In the genomic region with DNA sequence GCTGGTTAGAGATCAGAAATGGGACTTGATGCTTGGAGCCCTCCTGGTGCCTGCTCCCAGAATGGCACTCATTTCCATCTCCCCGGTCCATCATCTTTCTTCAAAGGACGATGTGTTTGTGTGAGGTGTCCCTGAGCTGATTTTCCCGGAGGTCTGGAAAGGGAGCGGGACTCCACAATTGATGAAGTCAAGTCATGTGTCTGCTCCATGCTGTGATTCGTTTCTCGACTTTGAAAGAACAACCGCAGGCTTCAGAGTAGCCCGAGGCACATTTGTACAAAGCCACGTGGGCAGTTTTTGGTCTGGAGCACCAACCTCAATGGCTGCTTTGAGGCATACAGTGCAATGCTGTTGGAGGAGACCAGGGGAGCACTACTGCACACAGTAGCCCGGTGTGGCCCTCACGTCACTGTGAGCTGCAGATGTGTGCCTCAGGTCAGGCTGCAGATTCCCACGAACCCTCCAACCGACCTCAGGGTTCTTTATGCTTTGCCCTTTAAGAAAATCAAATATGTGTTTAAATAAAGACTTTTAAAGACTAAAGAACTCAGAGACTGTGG, we compare ENCODE assay signal across 21 mouse cellular contexts. TPM values are rescaled to one million over a fixed set of nuclear protein-coding genes. Genes with fewer than 3 reads are reported as not detected.
A peak's percentile ranks its signal among the peaks of the same experiment; 100 is the strongest.
DNase-seq lines count a peak whose midpoint lies in the region; ATAC-seq lines count a peak whose summit lies in the region.
"Had no signal": no experiment of that assay in that cellular context is flagged by ENCODE, and none has a peak within 500 bp of the region (broad histone marks: within the 10 kb centered on the region; RNA-seq: fewer than 3 reads in every experiment).

No protein-coding gene starts in this region.

- no peak overlapping the region for H3K4me2 ChIP-seq in hindbrain, embryonic 14.5 days (replicated peaks)
- no peak overlapping the region for H3K4me2 ChIP-seq in hindbrain, embryonic 13.5 days
- 0 out of 2 replicates have a peak overlapping the region, but pooled peaks have one; percentile 8 for H3K4me2 ChIP-seq in forebrain, embryonic 13.5 days
- no peak overlapping the region for H3K4me2 ChIP-seq in midbrain, embryonic 14.5 days (ENCODE audit: low read length)
- no peak overlapping the region for H3K4me2 ChIP-seq in liver, embryonic 12.5 days
- no peak overlapping the region for H3K4me2 ChIP-seq in intestine, embryonic 16.5 days (ENCODE audit: low read depth, low read length)
- H3K4me2 ChIP-seq: liver, embryonic 11.5 days; lung, embryonic 15.5 days had no signal

- 0 out of 2 replicates have a peak, but pooled peaks cover 4% of the 10 kb centered on the region for H3K9me3 ChIP-seq in hindbrain, embryonic 14.5 days (ENCODE audit: control insufficient read depth, low read length)
- H3K9me3 ChIP-seq in hindbrain, embryonic 13.5 days: 0 out of 2 replicates have a peak, but pooled peaks cover 7% of the 10 kb centered on the region
- peaks cover 8% of the 10 kb centered on the region; the same call in 1 of the 2 replicates for H3K9me3 ChIP-seq in forebrain, embryonic 13.5 days (replicated peaks)
- peaks cover 5% of the 10 kb centered on the region; the same call in 1 of the 2 replicates for H3K9me3 ChIP-seq in midbrain, embryonic 14.5 days (ENCODE audit: control insufficient read depth, low read length)
- no peaks in the 10 kb centered on the region for H3K9me3 ChIP-seq in liver, embryonic 12.5 days (replicated peaks)
- H3K9me3 ChIP-seq in intestine, embryonic 16.5 days (ENCODE audit: control insufficient read depth, low read length): peaks cover 4% of the 10 kb centered on the region; the same call in 1 of the 2 replicates
- H3K9me3 ChIP-seq: G1E; lung, embryonic 15.5 days had no signal

- ATAC-seq in hindbrain, embryonic 14.5 days (ENCODE audit: low FRiP score): no peak
- ATAC-seq in hindbrain, embryonic 13.5 days (ENCODE audit: low FRiP score): no peak
- ATAC-seq in forebrain, embryonic 13.5 days: peak; percentile 30; the same call in 1 of the 2 replicates
- no peak for ATAC-seq in midbrain, embryonic 14.5 days (ENCODE audit: low FRiP score, low TSS enrichment)
- no peak for ATAC-seq in liver, embryonic 12.5 days
- no peak for ATAC-seq in intestine, embryonic 16.5 days
- ATAC-seq: hindbrain, embryonic 16.5 days had no signal

- WGBS in hindbrain, embryonic 14.5 days: 33% methylated on average over 13 of the region's 13 CpGs
- WGBS in hindbrain, embryonic 13.5 days: 35% methylated on average over 13 of the region's 13 CpGs
- WGBS in forebrain, embryonic 13.5 days: 16% methylated on average over 13 of the region's 13 CpGs
- WGBS in midbrain, embryonic 14.5 days: 38% methylated on average over 13 of the region's 13 CpGs
- 67% methylated on average over 13 of the region's 13 CpGs for WGBS in liver, embryonic 12.5 days (ENCODE audit: insufficient replicate concordance)
- WGBS in intestine, embryonic 16.5 days: 63% methylated on average over 13 of the region's 13 CpGs

- no peak overlapping the region for H3K9ac ChIP-seq in hindbrain, embryonic 14.5 days
- H3K9ac ChIP-seq in hindbrain, embryonic 13.5 days: no peak overlapping the region
- H3K9ac ChIP-seq in forebrain, embryonic 13.5 days: no peak overlapping the region
- no peak overlapping the region for H3K9ac ChIP-seq in midbrain, embryonic 14.5 days (replicated peaks; ENCODE audit: low read length)
- no peak overlapping the region for H3K9ac ChIP-seq in liver, embryonic 12.5 days
- H3K9ac ChIP-seq in intestine, embryonic 16.5 days (ENCODE audit: low read depth, low read length): no peak overlapping the region
- H3K9ac ChIP-seq: lung, embryonic 15.5 days; neural tube, embryonic 15.5 days had no signal

- DNase-seq in hindbrain, embryonic 14.5 days (ENCODE audit: low spot score): no peak
- DNase-seq in ZHBTc4 (ENCODE audit: low read depth, low spot score): peak; percentile 72
- DNase-seq in midbrain, embryonic 14.5 days: peak; percentile 45
- no peak for DNase-seq in urinary bladder, postnatal 10 days (ENCODE audit: low spot score)
- DNase-seq: adrenal gland, postnatal 10 days; cerebellum, adult 18-20 months; gastrocnemius, postnatal 25 days; heart, postnatal 10 days; kidney, adult 18-20 months; kidney, postnatal 10 days; right cerebral cortex, postnatal 4 days; thymus, postnatal 36 days had no signal

- H3K27ac ChIP-seq in hindbrain, embryonic 14.5 days: 0 out of 2 replicates have a peak overlapping the region, but pooled peaks have one; percentile 16
- H3K27ac ChIP-seq in hindbrain, embryonic 13.5 days: no peak overlapping the region
- H3K27ac ChIP-seq in forebrain, embryonic 13.5 days: no peak overlapping the region
- H3K27ac ChIP-seq in midbrain, embryonic 14.5 days (replicated peaks; ENCODE audit: low read depth, low read length): no peak overlapping the region
- H3K27ac ChIP-seq in liver, embryonic 12.5 days: no peak overlapping the region
- H3K27ac ChIP-seq in intestine, embryonic 16.5 days (ENCODE audit: low read length): no peak overlapping the region
- H3K27ac ChIP-seq: lung, embryonic 15.5 days had no signal

- no peaks in the 10 kb centered on the region for H3K27me3 ChIP-seq in hindbrain, embryonic 14.5 days (ENCODE audit: control insufficient read depth, insufficient read depth, low read length)
- H3K27me3 ChIP-seq in hindbrain, embryonic 13.5 days: no peaks in the 10 kb centered on the region
- no peaks in the 10 kb centered on the region for H3K27me3 ChIP-seq in forebrain, embryonic 13.5 days
- H3K27me3 ChIP-seq in midbrain, embryonic 14.5 days (ENCODE audit: control insufficient read depth, insufficient read depth, low read length): no peaks in the 10 kb centered on the region
- H3K27me3 ChIP-seq in liver, embryonic 12.5 days (replicated peaks): 0 out of 2 replicates have a peak, but pooled peaks cover 3% of the 10 kb centered on the region
- H3K27me3 ChIP-seq in intestine, embryonic 16.5 days (replicated peaks; ENCODE audit: control insufficient read depth, insufficient read depth, low read length): no peaks in the 10 kb centered on the region
- H3K27me3 ChIP-seq: lung, embryonic 15.5 days; neural tube, embryonic 15.5 days had no signal

- no peaks in the 10 kb centered on the region for H3K36me3 ChIP-seq in hindbrain, embryonic 14.5 days (replicated peaks; ENCODE audit: control insufficient read depth, insufficient read depth)
- H3K36me3 ChIP-seq in hindbrain, embryonic 13.5 days: peaks cover 5% of the 10 kb centered on the region; the same call in 1 of the 2 replicates
- H3K36me3 ChIP-seq in forebrain, embryonic 13.5 days (ENCODE audit: poor library complexity, severe bottlenecking): no peaks in the 10 kb centered on the region
- H3K36me3 ChIP-seq in midbrain, embryonic 14.5 days (ENCODE audit: control insufficient read depth, insufficient read depth, low read length): no peaks in the 10 kb centered on the region
- no peaks in the 10 kb centered on the region for H3K36me3 ChIP-seq in liver, embryonic 12.5 days
- H3K36me3 ChIP-seq in intestine, embryonic 16.5 days (ENCODE audit: control insufficient read depth, insufficient read depth, low read length): no peaks in the 10 kb centered on the region
- H3K36me3 ChIP-seq: G1E; lung, embryonic 15.5 days; neural tube, embryonic 15.5 days had no signal

- H3K4me3 ChIP-seq in hindbrain, embryonic 14.5 days (replicated peaks; ENCODE audit: low read length): no peak overlapping the region
- H3K4me3 ChIP-seq in hindbrain, embryonic 13.5 days: no peak overlapping the region
- H3K4me3 ChIP-seq in forebrain, embryonic 13.5 days: no peak overlapping the region
- H3K4me3 ChIP-seq in midbrain, embryonic 14.5 days (replicated peaks; ENCODE audit: low read depth, low read length): no peak overlapping the region
- no peak overlapping the region for H3K4me3 ChIP-seq in liver, embryonic 12.5 days
- H3K4me3 ChIP-seq in intestine, embryonic 16.5 days (ENCODE audit: low read length): no peak overlapping the region
- H3K4me3 ChIP-seq: lung, embryonic 15.5 days; neural tube, embryonic 15.5 days had no signal

- H3K4me1 ChIP-seq in hindbrain, embryonic 14.5 days (replicated peaks; ENCODE audit: control insufficient read depth, insufficient read depth, low read length): peaks cover 22% of the 10 kb centered on the region
- peaks cover 46% of the 10 kb centered on the region for H3K4me1 ChIP-seq in hindbrain, embryonic 13.5 days (replicated peaks)
- peaks cover 16% of the 10 kb centered on the region for H3K4me1 ChIP-seq in forebrain, embryonic 13.5 days
- peaks cover 12% of the 10 kb centered on the region for H3K4me1 ChIP-seq in midbrain, embryonic 14.5 days (ENCODE audit: control insufficient read depth, insufficient read depth, low read length)
- H3K4me1 ChIP-seq in liver, embryonic 12.5 days: no peaks in the 10 kb centered on the region
- peaks cover 7% of the 10 kb centered on the region; the same call in 1 of the 2 replicates for H3K4me1 ChIP-seq in intestine, embryonic 16.5 days (ENCODE audit: control insufficient read depth, insufficient read depth, low read length)
- H3K4me1 ChIP-seq: lung, embryonic 15.5 days had no signal

RNA-seq across cellular contexts. Expression of gene Kif26b, which starts 43.0 kb away (rescaled TPM):
- polyA plus RNA-seq in hindbrain, embryonic 14.5 days (2014; fragmentation: Nextera tagmentation; extraction: Ambion mirVana): 15.8 and 16.1 TPM in 2 replicates
- 8.7 and 9.3 TPM in 2 replicates for polyA plus RNA-seq in hindbrain, embryonic 13.5 days (2015; fragmentation: Nextera tagmentation; extraction: Ambion mirVana)
- polyA plus RNA-seq in forebrain, embryonic 13.5 days (2015; fragmentation: Nextera tagmentation; extraction: Ambion mirVana): 2.7 and 2.9 TPM in 2 replicates
- polyA plus RNA-seq in midbrain, embryonic 14.5 days (2014; fragmentation: Nextera tagmentation; extraction: Ambion mirVana): 10.8 and 12.8 TPM in 2 replicates
- polyA plus RNA-seq in liver, embryonic 12.5 days (2016; fragmentation: Nextera tagmentation; extraction: Ambion mirVana): 0.67 and 0.98 TPM in 2 replicates
- 1.5 and 1.7 TPM in 2 replicates for polyA plus RNA-seq in intestine, embryonic 16.5 days (2015; fragmentation: Nextera tagmentation; extraction: Ambion mirVana)

Comparison
In these comparisons a context has a peak if more than half of its experiments do, and no peak if none do; other contexts are left out.
1. DNase-seq: peak in ZHBTc4 (single experiment) and midbrain, embryonic 14.5 days (single experiment); none in hindbrain, embryonic 14.5 days (single experiment) and urinary bladder, postnatal 10 days (single experiment).